Mouse (Mus musculus) layer of hippocampus, postnatal 25 days (tissue): ENCODE results near the gene Smarca2. TPM values are rescaled to one million over a fixed set of nuclear protein-coding genes. Genes with fewer than 3 reads are reported as not detected.
A peak's percentile ranks its signal among the peaks of the same experiment; 100 is the strongest.
"Not testable (repeated sequence)": the region's sequence is repeated elsewhere in the genome, so short reads cannot be mapped to it uniquely, and the experiment has no call there.

Source experiments
- DNase-seq, 2 experiments: peaks; one replicate each; pipeline ENCODE4 v3.0.0; 2022; ENCODE audit warnings: mixed read lengths in 2 of 2, low spot score in 1 of 2; ENCODE audit errors: extremely low spot score in 1 of 2
- total RNA-seq, 2 experiments: library from RNA; stranded (reverse); gene quantifications; 2 replicates each; pipeline ENCODE4 v1.2.3; 2021

Gene Smarca2
- total RNA-seq, 2 experiments from 2014 or later, result 178 to 184 TPM

- no peak for DNase-seq
Measured at GRCm38 (mm10) chr19:26613665-26614064, 8.8 kb downstream of the Smarca2 start.

- DNase-seq, result no peak
Measured at GRCm38 (mm10) chr19:26616271-26616670, 11.4 kb downstream of the Smarca2 start.

GRCm38 (mm10) chr19:26617287-26617686 lies 12.4 kb downstream of the Smarca2 start:
- no peak for DNase-seq

- peak in 1 of 2 experiments; percentile 41 for DNase-seq
Measured at GRCm38 (mm10) chr19:26630712-26631235, 25.9 kb downstream of the Smarca2 start.

- DNase-seq, result no peak
Measured at GRCm38 (mm10) chr19:26632228-26632627, 27.4 kb downstream of the Smarca2 start.

- DNase-seq, result no peak
Measured at GRCm38 (mm10) chr19:26640556-26640955, 35.7 kb downstream of the Smarca2 start.

GRCm38 (mm10) chr19:26641269-26641668 lies 36.4 kb downstream of the Smarca2 start:
- no peak for DNase-seq

GRCm38 (mm10) chr19:26643011-26643410 lies 38.2 kb downstream of the Smarca2 start:
- DNase-seq, result no peak

GRCm38 (mm10) chr19:26643936-26644335 lies 39.1 kb downstream of the Smarca2 start:
- no peak for DNase-seq

- no peak for DNase-seq
Measured at GRCm38 (mm10) chr19:26645016-26645415, 40.2 kb downstream of the Smarca2 start.

GRCm38 (mm10) chr19:26646128-26646527 lies 41.3 kb downstream of the Smarca2 start:
- no peak for DNase-seq

GRCm38 (mm10) chr19:26650585-26651273 lies 45.9 kb downstream of the Smarca2 start:
- no peak for DNase-seq

- DNase-seq, result no peak
Measured at GRCm38 (mm10) chr19:26658324-26658723, 53.5 kb downstream of the Smarca2 start.

- DNase-seq, result no peak
Measured at GRCm38 (mm10) chr19:26659976-26660375, 55.1 kb downstream of the Smarca2 start.

- DNase-seq, result no peak
Measured at GRCm38 (mm10) chr19:26661198-26661597, 56.3 kb downstream of the Smarca2 start.

GRCm38 (mm10) chr19:26666303-26666702 lies 61.5 kb downstream of the Smarca2 start:
- no peak for DNase-seq

- no peak for DNase-seq
Measured at GRCm38 (mm10) chr19:26670089-26670488, 65.2 kb downstream of the Smarca2 start.

- not testable (repeated sequence) for DNase-seq
Measured at GRCm38 (mm10) chr19:26671413-26671812, 66.6 kb downstream of the Smarca2 start.

GRCm38 (mm10) chr19:26675917-26676316 lies 71.1 kb downstream of the Smarca2 start:
- DNase-seq, result no peak

- no peak for DNase-seq
Measured at GRCm38 (mm10) chr19:26678543-26678942, 73.7 kb downstream of the Smarca2 start.

- DNase-seq, result no peak
Measured at GRCm38 (mm10) chr19:26679674-26680073, 74.8 kb downstream of the Smarca2 start.

- DNase-seq, result no peak
Measured at GRCm38 (mm10) chr19:26681549-26681948, 76.7 kb downstream of the Smarca2 start.
